Mouse (Mus musculus) testis, postnatal 10 days (tissue): ENCODE data around the gene Tekt3.

Experiments used
- DNase-seq: peaks from one replicate; pipeline ENCODE4 v3.0.0; 2021; ENCODE audit warnings: low spot score

Tekt3 gene

DNA sequence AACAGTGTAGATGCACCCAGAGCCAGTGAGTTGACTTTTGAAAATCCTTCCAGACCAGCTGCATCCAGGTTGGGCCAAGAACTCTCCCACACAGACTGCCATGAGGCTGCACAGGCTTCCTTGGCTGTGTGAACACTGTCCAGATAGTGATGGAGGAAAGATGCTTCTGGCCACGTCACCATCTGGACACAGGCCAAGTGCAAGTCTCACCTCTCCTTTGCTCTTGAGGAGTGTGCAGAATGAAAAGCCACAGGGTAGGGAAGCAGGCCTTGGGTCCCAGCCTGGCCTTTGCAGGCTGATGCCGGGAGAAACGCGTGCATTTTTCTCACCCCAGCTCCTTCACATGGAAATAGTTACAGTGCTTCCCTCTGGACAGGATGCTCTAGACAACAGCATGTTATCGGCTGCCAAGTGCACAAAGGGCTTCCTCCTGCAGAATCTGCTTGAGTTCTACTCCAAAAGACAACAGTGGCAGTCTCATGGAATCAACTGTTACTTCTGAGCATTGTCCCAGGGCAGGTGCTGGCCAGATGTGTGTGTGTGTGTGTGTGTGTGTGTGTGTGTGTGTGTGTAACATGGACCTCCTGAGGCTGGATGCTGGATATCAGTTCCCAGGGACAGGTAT is 64.5 kb downstream of the Tekt3 start:
- DNase-seq, result peak; percentile 78

DNA sequence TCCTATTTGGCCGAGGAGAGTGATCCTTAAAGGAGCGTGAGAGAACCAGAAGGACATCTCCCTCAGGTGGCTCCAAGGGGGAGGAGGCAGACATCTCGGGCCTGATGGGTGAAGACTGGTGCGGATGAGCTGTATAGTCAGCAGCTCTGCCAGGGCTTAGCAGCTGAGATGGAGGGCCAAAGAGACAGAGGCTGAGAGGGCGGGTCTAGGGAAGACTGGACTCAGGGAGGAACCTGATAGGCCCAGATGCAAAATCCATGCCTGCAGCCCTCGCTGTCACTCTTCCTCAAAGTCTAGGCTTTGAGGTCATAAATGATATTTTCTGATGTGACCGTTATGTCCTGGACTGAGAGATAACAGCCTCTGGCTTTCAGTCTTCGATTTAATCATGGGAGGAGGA is 65.5 kb downstream of the Tekt3 start:
- DNase-seq, result no peak

DNA sequence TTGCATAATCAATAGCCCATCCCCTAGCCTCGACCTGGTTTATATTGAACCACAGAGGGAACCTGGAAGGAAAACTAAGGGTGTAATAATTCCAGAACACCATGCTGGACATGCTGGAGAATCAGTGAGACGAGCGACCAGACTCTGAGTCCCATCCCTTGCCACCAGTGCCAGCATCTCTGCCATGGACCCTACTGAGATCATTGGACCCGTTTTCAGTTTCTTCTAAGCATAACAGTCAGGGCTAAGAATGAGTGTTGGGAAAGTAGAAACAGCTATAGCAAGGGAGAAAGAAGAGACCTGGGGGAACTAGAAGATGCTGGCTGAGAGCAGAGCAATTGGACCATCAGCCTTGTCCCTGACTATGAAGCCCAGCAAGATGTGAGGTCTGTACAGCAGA is 66.1 kb downstream of the Tekt3 start:
- DNase-seq, result no peak

DNA sequence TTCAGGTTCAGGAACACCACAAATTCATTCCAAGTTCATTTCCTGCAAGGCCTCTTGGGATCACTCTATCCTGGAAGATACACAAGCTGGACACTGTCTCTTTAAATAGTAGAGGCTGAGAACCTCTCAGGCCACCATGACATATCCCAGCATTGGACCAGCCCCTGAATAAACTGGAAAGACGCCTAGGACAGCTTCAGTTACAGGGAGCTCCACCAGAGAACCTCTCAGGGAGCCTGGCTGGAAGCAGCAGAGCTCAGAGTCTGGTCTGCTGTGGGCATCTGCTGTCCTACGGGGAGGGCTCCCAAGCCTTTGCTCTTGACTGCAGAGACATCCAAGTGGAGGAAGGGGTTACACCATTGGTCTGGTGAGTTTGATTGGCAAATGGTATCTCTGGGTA is 67.3 kb downstream of the Tekt3 start, which contains the start of gene Pmp22:
TSS of gene Pmp22 (plus strand) at position 199 of the 400 bp plus-strand sequence.
- DNase-seq, result no peak

DNA sequence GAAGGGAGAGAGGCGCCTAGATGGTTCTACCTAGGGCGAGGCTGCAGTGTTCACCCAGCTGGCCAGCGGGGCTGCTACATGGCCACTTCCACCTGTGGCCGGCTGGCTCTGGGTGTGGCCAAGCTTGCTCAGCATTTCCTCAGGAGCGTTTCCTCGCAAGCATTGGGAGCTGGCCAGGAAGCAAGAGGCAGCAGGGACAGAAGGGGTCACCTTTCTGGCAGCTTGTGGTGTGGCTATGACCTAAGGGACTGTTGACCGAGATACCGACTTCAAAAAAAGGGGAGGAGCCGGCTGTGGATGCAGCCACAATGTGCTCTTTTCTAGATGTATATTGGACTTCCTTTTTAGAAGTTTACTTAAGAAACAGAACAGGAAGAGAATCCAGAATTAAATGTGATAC is 67.9 kb downstream of the Tekt3 start:
- DNase-seq, result no peak

DNA sequence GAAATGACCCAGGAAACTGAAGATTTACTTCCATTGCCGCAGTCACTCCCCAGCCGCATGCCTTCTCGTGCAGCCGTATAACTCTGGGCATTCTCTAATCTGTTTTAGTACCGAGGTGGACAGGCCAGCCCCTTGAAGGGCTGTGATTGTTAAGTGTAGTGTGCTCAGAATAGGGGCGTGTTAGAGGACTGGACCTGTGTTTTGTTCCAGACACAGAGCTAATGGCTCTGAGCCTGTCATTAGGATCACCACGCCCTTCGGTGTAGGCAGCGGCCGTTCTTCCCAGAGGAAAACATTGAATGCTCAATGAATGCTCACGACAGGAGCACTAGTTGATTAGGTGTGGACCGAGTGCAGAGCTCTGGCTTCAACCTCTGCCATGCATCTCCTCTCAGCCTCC is 68.4 kb downstream of the Tekt3 start:
- DNase-seq, result no peak

DNA sequence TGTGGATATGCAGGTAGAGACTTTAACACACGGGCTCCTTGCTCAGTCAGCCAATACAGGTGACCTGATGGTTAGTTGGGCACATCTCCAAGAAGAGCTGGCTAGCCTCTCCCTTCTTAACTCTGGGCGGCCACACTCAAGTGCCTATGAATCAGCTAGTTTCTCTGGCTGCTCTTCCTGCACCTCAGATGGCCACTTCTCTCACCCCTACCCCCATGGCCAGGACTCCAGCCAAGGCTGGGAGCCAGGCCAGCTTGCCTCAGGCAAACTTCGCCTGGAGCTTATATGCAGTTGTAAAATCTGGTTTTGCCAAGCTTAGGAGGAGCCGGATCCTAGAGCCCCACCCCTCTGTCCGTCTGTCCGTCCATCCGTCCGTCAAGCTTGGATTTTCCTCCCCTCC is 69.0 kb downstream of the Tekt3 start:
- DNase-seq, result peak; percentile 75

DNA sequence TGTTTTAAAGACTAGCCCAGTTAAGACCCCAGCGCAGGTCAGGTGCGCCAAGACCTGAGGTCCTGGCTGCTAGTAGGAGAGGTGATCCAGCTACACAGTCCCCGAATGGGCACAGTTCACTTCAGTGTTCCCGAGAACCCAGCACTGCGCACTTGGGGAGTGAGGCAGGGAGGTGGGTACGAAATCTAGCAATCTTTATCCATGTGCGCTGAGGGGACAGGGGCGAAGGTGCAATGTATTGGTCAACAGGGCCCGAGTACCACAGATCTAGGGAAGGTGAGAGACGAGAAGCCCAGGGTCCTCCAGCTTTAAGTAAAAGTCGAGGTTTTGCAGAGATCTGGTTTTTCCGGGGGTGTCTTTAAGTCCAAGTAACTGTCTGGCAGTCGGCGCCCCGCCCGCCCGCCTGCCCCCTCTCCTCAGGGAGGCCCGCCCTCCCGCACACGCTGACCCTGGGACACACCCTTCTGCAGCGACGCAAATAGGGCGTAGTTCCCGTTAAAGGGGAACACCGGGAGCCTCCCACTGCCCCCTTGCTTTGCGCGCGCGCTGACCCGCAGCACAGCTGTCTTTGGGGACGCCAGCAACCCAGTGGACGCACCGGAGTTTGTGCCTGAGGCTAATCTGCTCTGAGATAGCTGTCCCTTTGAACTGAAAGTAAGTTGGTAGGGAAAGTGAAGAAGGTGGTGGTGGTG is 69.7 kb downstream of the Tekt3 start:
- DNase-seq, result peak; percentile 74

DNA sequence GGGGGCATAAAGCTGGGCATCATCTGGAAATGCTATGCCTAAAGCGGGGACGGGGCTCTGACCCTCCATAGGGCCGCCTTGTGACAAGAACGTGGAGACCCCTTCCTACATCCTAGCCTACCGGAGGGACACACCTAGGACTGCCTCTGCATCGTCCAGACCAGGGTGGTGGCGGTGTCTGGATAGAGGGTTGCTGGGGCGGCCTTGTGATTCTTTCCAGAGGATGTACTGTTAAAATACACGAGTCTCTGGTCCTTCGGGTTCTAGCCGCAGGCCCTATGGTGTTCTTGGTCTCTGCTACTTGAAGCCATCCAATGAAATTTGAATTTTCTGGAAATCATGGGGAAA is 70.2 kb downstream of the Tekt3 start:
- no peak for DNase-seq

DNA sequence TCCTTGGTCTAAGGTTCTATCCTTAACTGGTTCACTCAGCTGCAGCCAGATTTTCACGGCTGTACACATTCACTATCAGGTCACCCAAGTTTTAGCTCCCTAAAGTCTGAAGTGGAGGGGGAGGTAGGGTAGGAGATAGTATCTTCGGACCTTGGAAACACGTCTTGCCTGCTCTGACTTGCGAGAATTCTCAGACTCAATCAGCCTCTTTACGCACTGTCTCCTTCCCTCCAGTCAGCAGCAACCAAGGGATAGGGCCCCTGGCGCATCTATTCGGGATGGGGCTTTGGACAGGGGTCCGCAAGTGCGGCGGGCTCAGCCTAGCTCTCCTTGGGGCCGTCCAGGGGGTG is 70.7 kb downstream of the Tekt3 start:
- DNase-seq, result no peak

DNA sequence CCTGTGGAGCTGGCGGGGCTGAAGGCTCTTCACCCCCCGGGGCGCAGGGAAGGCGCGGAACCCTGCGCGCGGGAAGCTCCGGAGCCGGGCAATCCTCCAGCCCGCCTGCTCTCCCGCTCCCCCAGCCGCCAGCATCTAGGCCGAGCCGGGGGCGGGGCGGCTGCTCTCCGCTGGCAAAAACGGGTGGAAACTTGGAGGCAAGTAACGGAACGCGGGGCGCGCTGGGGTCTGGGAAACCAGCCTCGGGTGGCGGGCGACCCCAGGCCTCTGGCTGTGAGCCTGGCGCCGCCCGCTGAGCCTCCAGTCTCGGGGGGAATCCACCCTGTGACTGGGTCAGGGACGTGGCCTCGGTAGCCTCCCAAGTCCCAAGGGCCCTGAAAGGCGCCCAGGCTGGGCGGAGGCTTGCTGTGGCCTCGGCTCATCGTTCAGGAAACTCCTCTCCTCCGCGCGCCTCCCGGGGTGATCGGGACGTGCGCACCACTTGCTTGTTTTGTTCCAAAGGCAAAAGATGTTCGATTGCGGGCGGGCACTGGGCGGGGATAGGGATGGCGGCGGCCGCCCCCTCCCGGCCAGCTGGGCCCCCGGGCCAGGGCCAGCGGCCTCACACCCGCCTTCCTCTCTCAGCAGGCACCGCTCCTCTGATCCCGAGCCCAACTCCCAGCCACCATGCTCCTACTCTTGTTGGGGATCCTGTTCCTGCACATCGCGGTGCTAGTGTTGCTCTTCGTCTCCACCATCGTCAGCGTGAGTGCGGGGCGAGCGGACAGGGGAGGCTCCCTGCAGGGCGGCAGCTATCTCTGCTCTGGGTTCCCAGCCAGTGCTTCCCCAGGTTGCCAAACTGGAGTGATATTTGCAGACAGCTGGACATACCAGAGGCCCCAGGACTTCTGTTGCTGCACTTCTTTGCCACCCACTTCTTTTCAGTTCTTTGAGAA is 71.3 kb downstream of the Tekt3 start:
- DNase-seq, result peak; percentile 86

DNA sequence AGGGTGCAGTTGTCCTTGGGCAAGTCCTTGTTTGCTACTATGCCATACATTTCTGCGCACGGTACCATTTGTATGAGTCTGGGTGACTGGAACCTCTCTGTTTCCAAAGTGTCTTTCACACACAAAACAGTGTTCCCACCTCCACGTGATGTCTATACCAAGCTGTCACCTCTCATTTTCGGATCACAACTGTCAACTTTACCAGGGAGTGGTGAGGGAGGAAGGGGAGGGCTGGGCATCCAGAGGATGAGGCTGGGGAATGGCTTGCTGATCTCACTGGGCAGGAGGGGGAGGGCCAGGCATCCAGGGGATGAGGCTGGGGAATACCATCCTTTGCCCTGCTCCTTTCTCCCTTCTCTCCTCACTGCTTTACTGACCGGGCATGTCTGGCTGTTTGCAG is 72.6 kb downstream of the Tekt3 start:
- DNase-seq, result no peak

DNA sequence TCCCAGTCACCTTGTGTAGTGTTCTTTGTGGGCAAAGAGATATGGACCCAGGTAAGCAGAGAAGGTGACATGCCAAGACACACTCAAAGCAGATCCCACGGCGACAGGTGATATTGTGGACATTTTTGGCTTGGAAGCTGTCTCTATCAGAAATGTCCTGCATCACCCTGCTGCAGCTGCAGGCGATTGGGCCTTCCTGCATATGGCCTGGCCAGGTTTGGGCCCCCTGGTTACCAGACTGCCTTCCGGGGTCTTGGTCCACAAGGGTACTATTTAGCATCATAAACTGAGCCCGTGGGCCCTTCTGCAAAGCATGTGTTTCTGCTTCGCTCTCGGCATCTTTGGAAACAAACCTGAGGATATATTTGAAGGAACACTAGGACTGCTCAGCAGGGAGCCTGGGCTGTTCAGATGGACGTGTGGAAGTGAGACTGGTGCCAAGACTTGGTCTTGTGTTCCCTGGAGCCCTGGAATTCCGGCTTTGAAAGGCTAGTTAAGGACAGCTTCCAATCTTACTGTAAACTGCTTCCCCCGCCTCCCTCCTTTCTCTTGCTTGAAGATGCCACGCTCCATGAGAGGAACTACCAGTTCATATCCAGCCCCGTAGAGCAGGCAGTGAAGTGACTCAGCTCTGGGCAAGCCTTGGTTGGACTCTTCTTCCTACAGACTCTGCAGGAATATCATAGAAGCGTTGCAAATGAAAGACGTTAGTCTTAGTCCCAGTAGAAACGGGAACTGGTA is 73.5 kb downstream of the Tekt3 start:
- no peak for DNase-seq

DNA sequence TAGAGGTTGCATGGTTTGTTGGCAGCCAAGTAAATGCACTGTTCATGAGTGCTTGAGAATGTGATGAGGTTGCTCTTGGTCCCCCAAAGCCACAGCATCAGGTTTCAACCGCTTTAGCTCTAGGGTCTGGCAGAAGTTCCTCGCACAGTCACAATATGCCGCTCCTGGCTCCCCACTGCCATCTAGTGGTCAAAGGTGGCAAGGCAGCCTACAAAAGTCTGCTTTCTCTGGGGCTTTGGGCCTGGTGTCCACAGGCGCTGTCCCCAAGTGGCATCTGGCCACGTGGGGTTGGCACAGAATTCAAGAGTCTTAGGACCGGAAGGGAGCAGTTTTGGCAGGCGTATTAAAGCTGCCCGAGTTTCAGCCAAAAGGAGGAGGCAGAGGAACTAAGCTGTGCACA is 74.2 kb downstream of the Tekt3 start:
- peak; percentile 97 for DNase-seq

DNA sequence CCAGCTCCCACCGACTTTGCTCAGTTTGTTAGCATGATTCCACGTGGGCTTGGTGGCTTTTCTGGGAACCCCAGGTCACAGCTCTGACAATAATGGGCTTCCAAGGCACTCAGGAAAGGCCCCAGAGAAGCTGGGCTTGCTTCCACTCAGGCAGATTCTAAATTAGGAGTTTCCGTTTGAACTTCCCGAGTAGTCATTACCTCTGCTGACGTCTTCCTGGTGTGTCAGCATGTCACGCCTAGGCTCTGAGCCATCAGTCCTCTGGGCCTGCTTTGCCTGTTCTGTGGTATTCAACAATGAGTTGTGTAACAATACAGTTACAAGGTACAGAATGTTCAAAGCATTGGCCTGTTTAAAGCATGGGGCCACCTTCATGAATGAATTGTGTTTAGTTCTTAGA is 74.8 kb downstream of the Tekt3 start:
- no peak for DNase-seq

DNA sequence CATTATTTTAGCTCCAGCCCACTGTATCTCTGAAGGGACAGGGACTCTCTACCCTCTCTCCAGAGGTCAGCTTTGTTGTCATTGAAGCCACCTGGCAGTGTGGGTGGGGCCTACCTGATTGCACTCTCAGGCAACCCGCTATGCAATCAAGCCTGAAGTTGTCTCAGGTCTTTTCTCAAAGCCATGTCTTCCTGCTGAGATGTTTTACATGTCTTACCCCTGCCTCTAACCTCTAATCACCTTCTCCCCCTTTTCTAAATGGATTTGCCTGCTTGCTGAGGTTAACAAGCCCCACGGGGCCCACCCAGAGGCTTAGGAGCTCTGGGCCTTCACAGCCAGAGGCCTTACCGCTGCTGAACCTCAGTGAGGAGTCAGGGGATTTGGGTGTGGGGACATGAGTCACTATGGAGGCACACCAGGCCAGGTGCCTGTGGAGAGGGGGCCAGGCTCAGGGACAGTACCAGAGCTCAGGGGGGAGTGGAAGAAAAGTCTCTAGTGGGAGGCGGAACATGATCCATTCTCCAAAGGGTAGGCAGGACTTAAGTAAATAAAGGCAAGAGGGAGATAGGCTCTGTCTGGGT is 75.5 kb downstream of the Tekt3 start:
- DNase-seq, result no peak

DNA sequence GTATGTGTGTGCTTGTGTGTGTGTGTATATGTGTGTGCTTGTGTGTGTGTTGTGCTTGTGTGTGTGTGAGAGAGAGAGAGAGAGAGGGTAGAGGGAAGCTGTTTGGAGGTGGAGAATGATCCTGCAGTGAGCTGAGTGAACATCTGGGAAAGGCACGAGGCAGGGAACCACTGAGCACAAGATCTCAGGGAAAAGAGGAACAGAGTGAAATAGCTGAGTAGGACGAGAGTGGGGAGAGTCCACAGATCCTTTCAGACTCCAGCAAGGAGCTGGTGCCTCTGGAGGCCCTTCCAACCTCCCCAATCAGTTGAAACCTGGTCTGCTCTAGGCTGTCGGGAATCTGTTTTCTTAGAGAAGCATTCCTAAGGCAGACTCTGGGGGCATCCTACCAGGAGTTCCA is 77.3 kb downstream of the Tekt3 start:
- DNase-seq, result no peak

DNA sequence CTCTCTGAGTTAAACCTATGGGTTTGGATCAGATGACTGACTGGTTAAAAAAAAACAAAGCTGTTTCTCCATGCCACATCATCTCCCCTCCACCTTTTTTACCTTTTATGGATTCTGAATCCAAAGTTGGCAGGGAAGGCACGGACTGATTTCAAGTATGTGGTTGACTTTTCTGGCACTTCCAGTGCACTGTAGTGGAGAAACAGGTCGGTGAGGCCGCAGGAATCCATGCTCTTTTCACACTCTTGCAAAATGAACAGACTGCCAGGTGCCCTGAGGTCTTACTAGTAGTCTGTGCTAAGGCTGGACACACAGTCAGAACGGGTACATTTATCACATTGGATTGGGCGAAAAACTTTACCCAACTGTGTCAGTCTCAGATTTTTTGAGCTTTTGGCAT is 80.9 kb downstream of the Tekt3 start:
- no peak for DNase-seq

DNA sequence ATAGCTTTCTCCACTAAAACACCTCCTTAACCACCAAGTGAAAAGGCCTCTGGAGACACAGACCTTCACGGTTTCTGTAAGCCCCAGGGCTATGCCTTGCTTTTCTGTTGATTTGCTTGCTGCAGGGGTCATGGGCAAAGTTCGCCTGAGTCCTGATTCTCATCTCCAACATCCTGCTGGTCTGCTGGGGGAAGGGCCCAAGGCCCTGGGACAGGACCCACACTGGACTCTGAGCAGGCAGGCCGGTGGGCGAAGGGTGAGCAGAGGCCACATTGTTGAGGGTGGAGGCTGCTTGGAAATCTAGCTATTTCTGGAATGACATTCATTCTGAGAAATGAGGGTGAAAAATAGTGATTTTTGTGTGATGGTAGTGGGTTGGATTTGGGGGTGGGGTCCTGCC is 81.4 kb downstream of the Tekt3 start:
- no peak for DNase-seq

DNA sequence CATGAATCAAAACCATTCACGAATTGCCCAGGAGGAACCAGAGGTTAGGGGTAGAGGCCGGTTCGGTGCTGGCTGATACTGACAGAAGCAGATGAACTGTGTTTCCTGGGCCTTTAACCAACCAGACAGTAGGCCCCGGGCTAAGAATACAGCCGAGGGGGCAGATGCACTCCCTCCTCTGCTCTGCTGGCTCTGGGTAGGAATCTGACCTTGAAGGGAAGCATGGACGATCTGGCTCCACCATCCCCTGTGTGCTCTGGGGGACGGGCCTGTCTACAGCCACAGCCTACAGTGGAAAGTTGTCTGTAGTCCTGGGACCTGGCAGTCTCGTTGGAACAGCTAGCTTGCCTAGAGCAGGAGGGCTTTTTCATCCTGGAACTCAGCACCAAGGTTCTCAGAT is 82.0 kb downstream of the Tekt3 start:
- DNase-seq, result peak; percentile 59
